Mouse (Mus musculus): ENCODE measurements at regions not wholly inside any gene's neighbourhood (a gene's known extent, or its start where the extent isn't known, plus 50 kb on each side); places are given as distances from the start of the nearest gene placed in this dataset.

DNA sequence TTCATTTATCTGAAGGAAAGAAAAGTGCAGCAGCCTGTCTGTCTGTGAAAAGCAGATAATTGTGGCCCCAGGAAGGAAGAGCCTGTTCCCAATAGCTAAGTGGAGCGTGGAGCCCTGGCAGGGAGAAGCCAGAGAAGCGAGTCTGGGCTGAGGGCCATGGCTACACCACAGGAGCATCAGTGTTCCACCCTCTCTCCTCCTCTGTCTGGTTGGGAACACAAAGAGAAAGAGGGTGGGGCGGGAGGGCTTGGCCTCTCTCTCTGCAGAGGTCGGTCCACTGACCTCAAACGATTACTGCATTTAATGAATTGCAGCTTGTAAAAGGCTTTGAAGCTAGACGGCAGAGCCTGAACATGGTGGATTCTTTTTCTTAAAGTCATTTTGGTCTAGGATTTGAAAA lies 329.0 kb downstream of the Pik3r1 start:
- no peaks in the 10 kb centered on the region for H3K9me3 ChIP-seq (replicated peaks; ENCODE audit: control insufficient read depth, low read length)
- H3K27ac ChIP-seq (ENCODE audit: low read length): no peak overlapping the region
- no peak overlapping the region for H3K9ac ChIP-seq (ENCODE audit: low read length)
- WGBS: 40% methylated on average over 6 of the region's 6 CpGs
- no peak overlapping the region for H3K4me2 ChIP-seq (ENCODE audit: low read depth, low read length)
- H3K36me3 ChIP-seq (ENCODE audit: control insufficient read depth, insufficient read depth, low read length): no peaks in the 10 kb centered on the region
- H3K27me3 ChIP-seq (ENCODE audit: control insufficient read depth, insufficient read depth, low read length): no peaks in the 10 kb centered on the region
- no peak overlapping the region for H3K4me3 ChIP-seq (replicated peaks; ENCODE audit: low read length)
- no peak for ATAC-seq (ENCODE audit: insufficient read depth, low FRiP score)
- H3K4me1 ChIP-seq (ENCODE audit: control insufficient read depth, insufficient read depth, low read length): no peaks in the 10 kb centered on the region

GRCm38 (mm10) chr13:101433162-101433561 lies 334.9 kb downstream of the Pik3r1 start:
- H3K4me1 ChIP-seq (ENCODE audit: control insufficient read depth, insufficient read depth, low read length): 0 out of 2 replicates have a peak, but pooled peaks cover 1% of the 10 kb centered on the region
- WGBS: 90% methylated on average over 6 of the region's 6 CpGs
- no peaks in the 10 kb centered on the region for H3K27me3 ChIP-seq (ENCODE audit: control insufficient read depth, insufficient read depth, low read length)
- H3K9me3 ChIP-seq (replicated peaks; ENCODE audit: control insufficient read depth, low read length): no peaks in the 10 kb centered on the region
- no peak overlapping the region for H3K27ac ChIP-seq (ENCODE audit: low read length)
- H3K9ac ChIP-seq (ENCODE audit: low read length): no peak overlapping the region
- no peak for ATAC-seq (ENCODE audit: insufficient read depth, low FRiP score)
- no peak overlapping the region for H3K4me3 ChIP-seq (replicated peaks; ENCODE audit: low read length)
- no peak overlapping the region for H3K4me2 ChIP-seq (ENCODE audit: low read depth, low read length)
- no peaks in the 10 kb centered on the region for H3K36me3 ChIP-seq (ENCODE audit: control insufficient read depth, insufficient read depth, low read length)

DNA sequence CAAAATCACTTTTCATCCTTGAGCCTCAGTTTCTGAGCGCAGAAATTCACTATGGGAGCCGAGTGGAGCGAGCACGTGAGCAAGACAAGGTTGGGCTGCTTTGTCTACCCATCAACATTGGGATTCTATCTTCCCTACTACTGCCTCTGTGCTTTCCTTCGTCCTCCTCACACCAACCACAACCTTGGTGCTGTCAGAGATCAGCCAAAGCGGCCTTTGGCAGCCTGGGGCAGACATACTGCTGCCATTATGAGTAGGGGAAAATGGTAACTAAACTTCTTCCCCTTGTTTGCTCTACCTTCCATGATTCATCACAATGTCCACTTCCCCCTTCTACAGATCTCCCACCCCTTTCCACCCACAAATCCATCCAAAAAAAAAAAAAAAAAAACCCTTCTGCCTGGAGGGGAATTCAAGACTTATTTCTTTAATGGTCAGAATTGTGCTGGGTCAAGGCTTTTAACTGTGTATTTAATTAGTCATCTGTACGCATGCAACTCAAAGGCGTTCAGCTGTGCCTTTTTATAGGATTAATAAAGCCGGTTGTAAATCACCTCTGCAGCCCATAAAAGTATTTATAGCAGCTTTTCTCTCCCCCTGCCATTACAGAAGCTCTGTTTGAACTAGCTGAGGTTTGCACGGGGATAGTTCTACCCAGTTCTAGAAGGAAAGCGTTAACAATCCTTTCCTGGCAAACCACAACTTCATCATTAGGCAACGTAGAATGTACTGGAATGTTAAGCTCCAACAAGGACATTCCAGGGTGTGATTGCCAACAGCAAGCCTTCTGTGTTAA lies 340.4 kb downstream of the Pik3r1 start:
- no peaks in the 10 kb centered on the region for H3K9me3 ChIP-seq (replicated peaks; ENCODE audit: control insufficient read depth, low read length)
- H3K36me3 ChIP-seq (ENCODE audit: control insufficient read depth, insufficient read depth, low read length): no peaks in the 10 kb centered on the region
- 58% methylated on average over 12 of the region's 12 CpGs for WGBS
- no peak overlapping the region for H3K4me3 ChIP-seq (replicated peaks; ENCODE audit: low read length)
- H3K27ac ChIP-seq (ENCODE audit: low read length): peak overlapping the region; percentile 73; the same call in 1 of the 2 replicates
- ATAC-seq (ENCODE audit: insufficient read depth, low FRiP score): peak; percentile 53; the same call in 1 of the 2 replicates
- H3K4me1 ChIP-seq (ENCODE audit: control insufficient read depth, insufficient read depth, low read length): peaks cover 7% of the 10 kb centered on the region
- H3K27me3 ChIP-seq (ENCODE audit: control insufficient read depth, insufficient read depth, low read length): no peaks in the 10 kb centered on the region
- H3K9ac ChIP-seq (ENCODE audit: low read length): no peak overlapping the region
- no peak overlapping the region for H3K4me2 ChIP-seq (ENCODE audit: low read depth, low read length)

- no peak for ATAC-seq (ENCODE audit: insufficient read depth, low FRiP score)
- 52% methylated on average over 5 of the region's 5 CpGs for WGBS
- peak overlapping the region; percentile 15; the same call in 1 of the 2 replicates for H3K27ac ChIP-seq (ENCODE audit: low read length)
- no peaks in the 10 kb centered on the region for H3K36me3 ChIP-seq (ENCODE audit: control insufficient read depth, insufficient read depth, low read length)
- no peaks in the 10 kb centered on the region for H3K27me3 ChIP-seq (ENCODE audit: control insufficient read depth, insufficient read depth, low read length)
- H3K9ac ChIP-seq (ENCODE audit: low read length): no peak overlapping the region
- no peaks in the 10 kb centered on the region for H3K9me3 ChIP-seq (replicated peaks; ENCODE audit: control insufficient read depth, low read length)
- peaks cover 7% of the 10 kb centered on the region for H3K4me1 ChIP-seq (ENCODE audit: control insufficient read depth, insufficient read depth, low read length)
- no peak overlapping the region for H3K4me2 ChIP-seq (ENCODE audit: low read depth, low read length)
- no peak overlapping the region for H3K4me3 ChIP-seq (replicated peaks; ENCODE audit: low read length)
Observed at GRCm38 (mm10) chr13:101426461-101426860, 341.6 kb downstream of the Pik3r1 start.

DNA sequence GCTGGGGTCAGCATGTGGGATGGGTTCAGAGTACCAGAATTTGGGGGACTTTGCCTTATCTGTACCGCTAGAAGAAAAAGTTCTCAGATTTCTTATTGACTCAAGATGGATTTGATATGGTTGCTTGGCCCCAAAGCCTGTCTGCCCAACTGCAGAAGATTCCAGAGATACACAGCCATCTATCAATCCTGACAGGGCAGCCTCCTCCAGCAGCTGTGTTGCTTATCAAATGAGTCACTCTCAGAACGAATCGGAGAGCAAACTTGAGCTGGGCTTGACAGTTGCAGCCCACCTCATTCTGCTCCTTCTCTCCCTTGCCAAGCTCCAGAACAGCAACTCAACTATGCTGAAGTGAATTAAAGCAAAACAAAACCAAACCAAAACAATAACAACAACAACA lies 345.9 kb downstream of the Pik3r1 start:
- H3K27ac ChIP-seq (ENCODE audit: low read length): no peak overlapping the region
- ATAC-seq (ENCODE audit: insufficient read depth, low FRiP score): no peak
- no peak overlapping the region for H3K9ac ChIP-seq (ENCODE audit: low read length)
- H3K4me1 ChIP-seq (ENCODE audit: control insufficient read depth, insufficient read depth, low read length): peaks cover 2% of the 10 kb centered on the region; the same call in 1 of the 2 replicates
- H3K4me3 ChIP-seq (replicated peaks; ENCODE audit: low read length): no peak overlapping the region
- H3K4me2 ChIP-seq (ENCODE audit: low read depth, low read length): no peak overlapping the region
- H3K27me3 ChIP-seq (ENCODE audit: control insufficient read depth, insufficient read depth, low read length): no peaks in the 10 kb centered on the region
- 22% methylated on average over 3 of the region's 3 CpGs for WGBS
- H3K36me3 ChIP-seq (ENCODE audit: control insufficient read depth, insufficient read depth, low read length): no peaks in the 10 kb centered on the region
- no peaks in the 10 kb centered on the region for H3K9me3 ChIP-seq (replicated peaks; ENCODE audit: control insufficient read depth, low read length)

DNA sequence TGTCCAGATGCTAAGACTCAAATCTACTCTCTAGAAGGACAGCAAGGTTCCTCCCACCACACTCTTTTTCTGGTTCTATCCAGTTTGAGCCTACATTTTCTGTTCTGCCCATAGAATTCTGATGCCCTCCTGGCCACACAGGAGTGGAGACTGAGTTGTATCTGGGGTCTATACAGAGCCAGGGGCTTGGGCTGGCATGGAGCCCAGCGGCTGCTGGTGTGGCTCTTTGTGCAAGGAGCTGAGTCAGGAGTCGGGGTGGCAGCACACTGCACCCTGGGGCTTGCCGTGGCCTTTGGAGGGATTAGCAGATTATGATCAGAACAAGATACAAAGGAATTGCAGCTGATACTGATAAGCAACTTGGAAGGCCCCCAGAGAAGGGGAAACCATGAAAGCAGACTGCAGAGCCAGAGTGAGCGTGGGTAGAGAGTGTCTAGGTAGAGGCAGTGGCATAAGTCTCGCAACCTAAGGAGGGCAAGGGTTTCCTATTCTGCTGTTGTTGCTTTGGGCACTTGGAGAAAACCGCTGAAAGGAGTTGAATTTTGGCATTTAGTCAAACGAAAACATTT lies 348.5 kb downstream of the Pik3r1 start:
- Histone ChIP-seq H3K4me2 (ENCODE audit: low read depth, low read length) (no peak overlapping the region), H3K4me3 (replicated peaks; ENCODE audit: low read length) (no peak overlapping the region), H3K27me3 (ENCODE audit: control insufficient read depth, insufficient read depth, low read length) (no peaks in the 10 kb centered on the region), H3K9me3 (replicated peaks; ENCODE audit: control insufficient read depth, low read length) (no peaks in the 10 kb centered on the region), H3K9ac (ENCODE audit: low read length) (no peak overlapping the region), H3K4me1 (ENCODE audit: control insufficient read depth, insufficient read depth, low read length) (no peaks in the 10 kb centered on the region), H3K27ac (ENCODE audit: low read length) (no peak overlapping the region), H3K36me3 (ENCODE audit: control insufficient read depth, insufficient read depth, low read length) (no peaks in the 10 kb centered on the region)
- ATAC-seq (ENCODE audit: insufficient read depth, low FRiP score): no peak
- WGBS: 77% methylated on average over 7 of the region's 7 CpGs

DNA sequence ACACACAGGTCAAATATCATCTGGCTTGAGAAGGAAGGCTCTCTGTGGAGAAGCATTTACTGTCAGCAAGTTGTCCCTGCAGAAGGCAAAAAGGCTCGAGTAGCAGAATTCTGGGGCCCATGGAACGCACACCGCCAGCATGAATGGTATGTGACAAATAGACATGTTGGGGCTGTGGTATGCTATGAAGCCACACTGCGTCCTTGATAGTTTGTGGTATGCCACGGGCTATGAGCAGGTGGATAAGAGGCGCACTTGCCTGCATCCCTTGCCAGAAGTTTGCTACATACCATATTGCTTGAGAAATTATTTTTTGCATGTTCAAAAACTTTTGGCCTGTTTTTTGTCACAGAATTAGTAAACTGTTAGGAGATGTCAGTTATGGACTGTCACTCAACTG lies 349.7 kb downstream of the Pik3r1 start:
- no peak overlapping the region for H3K9ac ChIP-seq (ENCODE audit: low read length)
- no peak overlapping the region for H3K27ac ChIP-seq (ENCODE audit: low read length)
- H3K9me3 ChIP-seq (replicated peaks; ENCODE audit: control insufficient read depth, low read length): no peaks in the 10 kb centered on the region
- H3K4me1 ChIP-seq (ENCODE audit: control insufficient read depth, insufficient read depth, low read length): no peaks in the 10 kb centered on the region
- H3K4me2 ChIP-seq (ENCODE audit: low read depth, low read length): no peak overlapping the region
- H3K4me3 ChIP-seq (replicated peaks; ENCODE audit: low read length): no peak overlapping the region
- ATAC-seq (ENCODE audit: insufficient read depth, low FRiP score): no peak
- 83% methylated on average over 6 of the region's 6 CpGs for WGBS
- H3K36me3 ChIP-seq (ENCODE audit: control insufficient read depth, insufficient read depth, low read length): no peaks in the 10 kb centered on the region
- H3K27me3 ChIP-seq (ENCODE audit: control insufficient read depth, insufficient read depth, low read length): no peaks in the 10 kb centered on the region

DNA sequence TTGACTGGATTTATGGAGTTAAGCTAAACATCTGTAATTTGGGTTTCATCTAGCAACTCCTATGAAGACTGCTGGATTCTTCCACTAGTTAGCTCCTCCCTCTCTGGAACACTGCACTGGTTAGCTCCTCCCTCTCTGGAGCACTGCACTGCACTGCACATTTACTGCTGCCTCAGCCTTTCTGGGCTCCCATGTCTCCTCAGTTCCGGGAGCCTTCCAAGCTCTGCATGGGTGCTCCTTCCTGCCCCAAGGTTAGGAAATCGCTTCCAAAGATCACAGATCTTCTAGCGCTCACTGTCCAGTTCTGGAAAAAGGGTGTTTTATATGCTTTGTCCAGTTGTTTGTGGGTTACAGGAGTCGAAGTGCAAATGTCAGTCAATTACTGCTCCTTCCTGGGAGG lies 359.1 kb downstream of the Pik3r1 start:
- WGBS: 83% methylated on average over 4 of the region's 4 CpGs
- Histone ChIP-seq H3K9me3 (replicated peaks; ENCODE audit: control insufficient read depth, low read length) (no peaks in the 10 kb centered on the region), H3K27ac (ENCODE audit: low read length) (no peak overlapping the region), H3K9ac (ENCODE audit: low read length) (no peak overlapping the region), H3K4me1 (ENCODE audit: control insufficient read depth, insufficient read depth, low read length) (no peaks in the 10 kb centered on the region), H3K4me3 (replicated peaks; ENCODE audit: low read length) (no peak overlapping the region), H3K27me3 (ENCODE audit: control insufficient read depth, insufficient read depth, low read length) (no peaks in the 10 kb centered on the region), H3K4me2 (ENCODE audit: low read depth, low read length) (no peak overlapping the region), H3K36me3 (ENCODE audit: control insufficient read depth, insufficient read depth, low read length) (no peaks in the 10 kb centered on the region)
- ATAC-seq (ENCODE audit: insufficient read depth, low FRiP score): no peak

- Histone ChIP-seq H3K27me3 (ENCODE audit: control insufficient read depth, insufficient read depth, low read length) (no peaks in the 10 kb centered on the region), H3K9ac (ENCODE audit: low read length) (no peak overlapping the region), H3K36me3 (ENCODE audit: control insufficient read depth, insufficient read depth, low read length) (no peaks in the 10 kb centered on the region), H3K27ac (ENCODE audit: low read length) (no peak overlapping the region), H3K4me2 (ENCODE audit: low read depth, low read length) (no peak overlapping the region), H3K9me3 (replicated peaks; ENCODE audit: control insufficient read depth, low read length) (no peaks in the 10 kb centered on the region), H3K4me1 (ENCODE audit: control insufficient read depth, insufficient read depth, low read length) (no peaks in the 10 kb centered on the region), H3K4me3 (replicated peaks; ENCODE audit: low read length) (no peak overlapping the region)
- 95% methylated on average over 1 of the region's 1 CpGs for WGBS
- no peak for ATAC-seq (ENCODE audit: insufficient read depth, low FRiP score)
Observed at GRCm38 (mm10) chr13:101407633-101408032, 360.4 kb downstream of the Pik3r1 start.
